Mouse (Mus musculus) right cerebral cortex, postnatal 14 days (tissue): Measurements from ENCODE around the gene 9130204L05Rik.

Experiments used
- DNase-seq: peaks from one replicate; pipeline ENCODE4 v3.0.0; 2022

Gene 9130204L05Rik

DNA sequence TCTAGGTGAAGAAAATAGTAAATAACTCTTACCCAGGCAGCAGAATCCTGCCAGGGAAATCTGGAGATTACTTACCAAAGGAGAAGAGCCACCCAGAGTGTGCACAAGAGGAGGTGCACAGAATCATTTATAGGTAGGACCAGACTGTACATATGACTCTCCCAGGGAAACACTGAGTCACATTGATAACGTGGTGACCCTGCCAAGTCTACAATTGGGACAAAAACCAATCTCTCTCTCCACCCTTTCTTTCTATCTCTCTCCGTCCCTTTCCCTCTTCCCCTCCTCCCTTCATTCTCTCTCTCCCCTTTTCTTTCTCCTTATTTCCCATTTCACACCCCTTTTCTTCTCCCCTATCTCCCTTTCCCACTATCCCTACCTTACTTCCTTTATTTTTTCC is at the start of gene 9130204L05Rik:
9130204L05Rik (minus strand) TSS at position 101 of the 400 bp plus-strand sequence.
- no peak for DNase-seq

DNA sequence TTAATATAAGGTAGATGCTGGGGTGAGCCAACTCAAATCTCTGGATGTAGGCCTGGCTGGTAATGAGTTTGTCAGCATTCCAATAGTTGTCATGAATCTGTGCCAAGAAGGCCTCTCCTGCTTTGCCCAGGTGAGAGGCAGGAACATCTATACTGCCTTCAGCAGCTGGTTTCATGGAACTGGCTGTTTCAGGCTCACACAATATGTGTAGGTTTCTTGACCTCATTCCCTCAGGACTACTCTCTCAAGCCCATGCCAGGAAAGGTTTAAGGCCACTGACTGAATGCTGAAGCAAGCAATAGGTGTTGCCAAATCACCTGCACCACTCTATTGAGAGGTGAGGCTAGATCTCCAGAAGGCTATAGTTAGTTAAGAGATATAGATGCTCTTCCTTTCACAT is 18.1 kb upstream of the 9130204L05Rik start:
- DNase-seq = no peak

DNA sequence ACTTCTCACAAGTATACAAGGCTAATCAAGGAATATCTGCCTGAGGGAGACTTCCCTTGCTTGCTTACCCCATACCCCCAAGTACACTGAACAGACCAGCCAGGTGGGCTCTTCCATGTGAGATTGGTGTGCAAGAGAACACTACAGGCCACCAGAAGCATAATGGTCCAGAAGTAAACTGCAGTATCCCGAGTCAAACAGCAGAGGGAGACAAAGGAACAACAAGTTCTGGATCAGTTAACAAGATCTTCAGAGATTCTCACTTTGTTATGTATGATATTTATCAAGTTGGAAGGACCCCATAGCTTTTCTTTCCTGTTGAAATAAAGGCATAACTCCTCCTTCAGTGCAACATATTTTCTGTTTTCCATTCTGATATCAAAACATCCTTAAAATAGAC is 31.4 kb downstream of the 9130204L05Rik start:
- DNase-seq = no peak

DNA sequence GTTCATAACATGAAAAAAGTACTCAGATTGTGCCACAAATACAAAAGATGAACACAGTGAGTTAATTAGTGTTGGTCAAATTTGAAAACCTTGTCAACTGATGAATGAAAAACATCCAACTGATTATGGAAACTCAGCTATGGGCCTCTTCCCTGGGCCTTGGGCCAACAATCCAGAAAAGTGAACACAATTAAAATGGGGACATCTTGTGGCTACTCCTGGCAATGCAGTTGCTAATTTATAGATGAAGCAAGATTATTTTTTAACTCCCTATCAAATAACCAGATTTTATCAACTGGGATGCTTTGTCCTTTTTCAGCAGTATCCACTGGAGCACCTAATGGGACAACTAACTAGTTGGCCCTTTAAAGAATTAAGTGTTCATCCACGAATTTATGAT is 37.9 kb downstream of the 9130204L05Rik start:
- no peak for DNase-seq
